Mouse (Mus musculus): ENCODE data around the gene Rbm25. TPM values are rescaled to one million over a fixed set of nuclear protein-coding genes. Genes with fewer than 3 reads are reported as not detected.

The Rbm25 gene
- total and polyA plus RNA-seq, 3 experiments = 27.4 to 49.6 (median 37.3) TPM

DNA sequence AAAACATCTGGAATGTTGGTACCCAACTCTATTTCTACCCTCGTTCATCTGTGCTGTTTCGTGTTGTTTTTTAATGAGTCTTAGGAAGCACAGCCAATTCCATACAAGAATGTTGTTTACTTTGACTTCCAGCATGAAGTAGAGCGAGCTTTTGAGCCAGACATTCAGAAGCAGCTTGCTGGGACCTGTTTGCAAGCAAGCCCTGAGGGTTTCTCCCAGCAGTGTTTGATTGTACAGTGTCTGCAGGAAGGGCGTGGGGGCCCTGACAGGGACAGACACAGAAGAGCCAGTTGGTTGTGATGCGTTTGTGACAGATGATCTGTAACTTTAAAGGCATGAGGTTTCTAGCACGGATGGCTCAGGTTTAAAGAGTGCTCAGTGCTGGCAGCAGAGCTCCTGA, 90.2 kb downstream of the Rbm25 start:
- H3K4me1 ChIP-seq (ENCODE audit: control insufficient read depth, insufficient read depth, low read length) = peaks cover 9% of the 10 kb centered on the region
- H3K27me3 ChIP-seq (ENCODE audit: control insufficient read depth, insufficient read depth, low read length) = no peaks in the 10 kb centered on the region
- peaks cover 6% of the 10 kb centered on the region; the same call in 1 of the 2 replicates for H3K36me3 ChIP-seq (ENCODE audit: control insufficient read depth, insufficient read depth, low read length)
- peak overlapping the region; percentile 59 for H3K27ac ChIP-seq
- no peak for TF ChIP-seq EP300 (IDR thresholded peaks at IDR 0.05; ENCODE audit: insufficient read depth, low read depth, low read length)
- no peak for TF ChIP-seq CTCF (IDR thresholded peaks at IDR 0.05)
- 0 out of 2 replicates have a peak, but pooled peaks have one; percentile 9 for TF ChIP-seq POLR2A (IDR thresholded peaks at IDR 0.05; ENCODE audit: insufficient read depth, low read depth, low read length)
- H3K4me3 ChIP-seq = no peak overlapping the region
- 36% methylated on average over 6 of the region's 6 CpGs for WGBS
- intact Hi-C loops (cut with DNase I) = no loop called here
- no peak for DNase-seq
- H3K9ac ChIP-seq (ENCODE audit: low read depth, low read length) = no peak overlapping the region
- H3K79me2 ChIP-seq (replicated peaks; ENCODE audit: control insufficient read depth, insufficient read depth, low read length) = no peaks in the 10 kb centered on the region

DNA sequence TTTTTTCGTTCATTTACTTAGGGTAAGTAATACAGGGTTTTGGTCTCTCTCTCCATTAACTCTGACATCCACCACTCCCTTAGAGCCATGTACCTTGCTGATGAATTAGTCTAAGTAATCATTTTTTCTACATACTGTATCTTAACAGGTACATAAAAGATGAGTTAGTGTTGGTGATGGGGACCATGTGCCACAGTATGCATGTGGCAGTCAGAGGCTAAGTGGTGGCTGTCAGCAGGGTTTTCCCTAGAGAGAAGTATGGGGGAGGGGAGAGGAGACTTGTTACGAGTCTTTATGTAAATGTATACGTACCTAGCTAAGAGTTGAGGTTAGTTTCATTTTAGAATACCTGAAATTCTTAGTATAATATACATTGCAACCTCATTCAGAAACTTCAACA, 92.0 kb downstream of the Rbm25 start:
- peaks cover 8% of the 10 kb centered on the region; the same call in 1 of the 2 replicates for H3K36me3 ChIP-seq (ENCODE audit: control insufficient read depth, insufficient read depth, low read length)
- no peak overlapping the region for H3K4me3 ChIP-seq
- intact Hi-C loops (cut with DNase I) = no loop called here
- no peaks in the 10 kb centered on the region for H3K79me2 ChIP-seq (replicated peaks; ENCODE audit: control insufficient read depth, insufficient read depth, low read length)
- peaks cover 11% of the 10 kb centered on the region for H3K4me1 ChIP-seq (ENCODE audit: control insufficient read depth, insufficient read depth, low read length)
- WGBS = 91% methylated on average over 3 of the region's 3 CpGs
- no peak overlapping the region for H3K27ac ChIP-seq
- no peaks in the 10 kb centered on the region for H3K27me3 ChIP-seq (ENCODE audit: control insufficient read depth, insufficient read depth, low read length)
- TF ChIP-seq CTCF (IDR thresholded peaks at IDR 0.05) (no peak), EP300 (IDR thresholded peaks at IDR 0.05; ENCODE audit: insufficient read depth, low read depth, low read length) (no peak), POLR2A (IDR thresholded peaks at IDR 0.05; ENCODE audit: insufficient read depth, low read depth, low read length) (no peak)
- no peak overlapping the region for H3K9ac ChIP-seq (ENCODE audit: low read depth, low read length)
- DNase-seq = no peak

GRCm38 (mm10) chr12:83726510-83727308, 95.7 kb downstream of the Rbm25 start:
- intact Hi-C loops (cut with DNase I) = loop anchor here (5.0 kb wide), 1 partner anchor 211 kb away; no protein-coding TSS in a partner anchor
- H3K9ac ChIP-seq (ENCODE audit: low read depth, low read length) = no peak overlapping the region
- DNase-seq = no peak
- H3K4me3 ChIP-seq = no peak overlapping the region
- TF ChIP-seq EP300 (IDR thresholded peaks at IDR 0.05; ENCODE audit: insufficient read depth, low read depth, low read length) (no peak), CTCF (IDR thresholded peaks at IDR 0.05) (no peak), POLR2A (IDR thresholded peaks at IDR 0.05; ENCODE audit: insufficient read depth, low read depth, low read length) (no peak)
- peaks cover 7% of the 10 kb centered on the region; the same call in 1 of the 2 replicates for H3K36me3 ChIP-seq (ENCODE audit: control insufficient read depth, insufficient read depth, low read length)
- H3K27me3 ChIP-seq (ENCODE audit: control insufficient read depth, insufficient read depth, low read length) = no peaks in the 10 kb centered on the region
- H3K4me1 ChIP-seq (ENCODE audit: control insufficient read depth, insufficient read depth, low read length) = peaks cover 6% of the 10 kb centered on the region
- 61% methylated on average over 12 of the region's 12 CpGs for WGBS
- no peaks in the 10 kb centered on the region for H3K79me2 ChIP-seq (replicated peaks; ENCODE audit: control insufficient read depth, insufficient read depth, low read length)
- peak overlapping the region; percentile 78 for H3K27ac ChIP-seq

- intact Hi-C loops (cut with DNase I) = no loop called here
- 94% methylated on average over 5 of the region's 5 CpGs for WGBS
- no peak overlapping the region for H3K4me3 ChIP-seq
- DNase-seq = no peak
- H3K9ac ChIP-seq (ENCODE audit: low read depth, low read length) = no peak overlapping the region
- peaks cover 11% of the 10 kb centered on the region for H3K36me3 ChIP-seq (ENCODE audit: control insufficient read depth, insufficient read depth, low read length)
- H3K27ac ChIP-seq = no peak overlapping the region
- H3K27me3 ChIP-seq (ENCODE audit: control insufficient read depth, insufficient read depth, low read length) = no peaks in the 10 kb centered on the region
- no peaks in the 10 kb centered on the region for H3K79me2 ChIP-seq (replicated peaks; ENCODE audit: control insufficient read depth, insufficient read depth, low read length)
- TF ChIP-seq EP300 (IDR thresholded peaks at IDR 0.05; ENCODE audit: insufficient read depth, low read depth, low read length) (no peak), CTCF (IDR thresholded peaks at IDR 0.05) (no peak), POLR2A (IDR thresholded peaks at IDR 0.05; ENCODE audit: insufficient read depth, low read depth, low read length) (no peak)
- peaks cover 17% of the 10 kb centered on the region for H3K4me1 ChIP-seq (ENCODE audit: control insufficient read depth, insufficient read depth, low read length)
Observed at GRCm38 (mm10) chr12:83732225-83732624, 101.2 kb downstream of the Rbm25 start.

Other genes starting within 250 kb of the Rbm25 start
- 10 to 100 TPM; 16.6 to 18.8 TPM for gene Dpf3, start 143.5 kb upstream of the Rbm25 start, total RNA-seq (2021)
- gene Dpf3, start 143.5 kb upstream of the Rbm25 start, polyA plus RNA-seq (2012; rRNA removed) = 9.1 and 9.7 TPM in 2 replicates
- 10 to 100 TPM; 11.9 to 13.6 TPM for gene Dcaf4, start 110.8 kb upstream of the Rbm25 start, total RNA-seq (2021)
- gene Dcaf4, start 110.8 kb upstream of the Rbm25 start, polyA plus RNA-seq (2012; rRNA removed) = 17.2 and 26.1 TPM in 2 replicates
- gene Zfyve1, start 34.0 kb upstream of the Rbm25 start, total RNA-seq (2021) = 10 to 100 TPM; 13.4 to 15.3 TPM
- gene Zfyve1, start 34.0 kb upstream of the Rbm25 start, polyA plus RNA-seq (2012; rRNA removed) = 10.0 and 17.7 TPM in 2 replicates
- 10 to 100 TPM; 35.1 to 38.0 TPM for gene Psen1, start 56.9 kb downstream of the Rbm25 start, total RNA-seq (2021)
- gene Psen1, start 56.9 kb downstream of the Rbm25 start, polyA plus RNA-seq (2012; rRNA removed) = 16.8 and 24.5 TPM in 2 replicates
- gene Papln, start 132.4 kb downstream of the Rbm25 start, total RNA-seq (2021) = 1 to 10 TPM; 4.9 to 7.5 TPM
- 8.7 and 13.1 TPM in 2 replicates for gene Papln, start 132.4 kb downstream of the Rbm25 start, polyA plus RNA-seq (2012; rRNA removed)

All from heart, adult 2 months (tissue).